Mouse (Mus musculus) thymus, adult 2 months (tissue): ENCODE results near the gene Khdc4. TPM values are rescaled to one million over a fixed set of nuclear protein-coding genes. Genes with fewer than 3 reads are reported as not detected.

ENCODE experiments used
- DNase-seq: peaks from one replicate; pipeline ENCODE4 v3.0.0; 2021
- H3K27ac ChIP-seq: fragments of 200-500 bp; 2 replicates; pipeline ENCODE4 v1.5.1; 2012; ENCODE audit warnings: low read length, control low read depth; ENCODE audit not compliant: control insufficient read depth, insufficient read depth
- H3K27me3 ChIP-seq: fragments of 200-500 bp; 2 replicates; pipeline ENCODE4 v1.6.1; 2012; ENCODE audit warnings: mild to moderate bottlenecking, low read length, moderate library complexity, mixed read lengths; ENCODE audit not compliant: control insufficient read depth, insufficient read depth
- H3K36me3 ChIP-seq: fragments of 200-500 bp; 2 replicates; pipeline ENCODE4 v1.6.1; 2012; ENCODE audit warnings: mild to moderate bottlenecking, low read length, moderate library complexity; ENCODE audit not compliant: control insufficient read depth, insufficient read depth
- H3K4me1 ChIP-seq: fragments of 200-500 bp; replicated peaks from 2 replicates; pipeline ENCODE4 v1.6.1; 2012; ENCODE audit warnings: low read length; ENCODE audit not compliant: control insufficient read depth, insufficient read depth
- H3K4me3 ChIP-seq: fragments of 200-500 bp; 2 replicates; pipeline ENCODE4 v1.5.1; 2012; ENCODE audit warnings: mild to moderate bottlenecking, low read length, control low read depth, moderate library complexity; ENCODE audit not compliant: control insufficient read depth, insufficient read depth
- CTCF ChIP-seq: fragments of 200-500 bp; IDR thresholded peaks from 2 replicates; pipeline ENCODE4 v1.5.1; 2012; ENCODE audit warnings: mild to moderate bottlenecking, control low read depth, low read length, moderate library complexity, borderline replicate concordance; ENCODE audit not compliant: control insufficient read depth, poor library complexity, insufficient read depth; ENCODE audit errors: extremely low read depth
- POLR2A ChIP-seq: fragments of 200-500 bp; IDR thresholded peaks from 2 replicates; pipeline ENCODE4 v1.6.1; 2012; ENCODE audit warnings: mild to moderate bottlenecking, low read length, control low read depth, moderate library complexity; ENCODE audit not compliant: control insufficient read depth, poor library complexity, insufficient read depth; ENCODE audit errors: extremely low read depth
- WGBS: fragments of 180-500 bp; shearing (Covaris S2); methylation state at CpG from one replicate; pipeline ENCODE4 v1.1.7; 2018; 5-methylcytosine and 5-hydroxymethylcytosine counted together
- polyA plus RNA-seq: library from polyadenylated mRNA; depleted of rRNA; stranded (reverse); fragments of >200 nt; gene quantifications from 2 replicates; pipeline ENCODE4 v1.2.3, GENCODE M21; 2012

Gene Khdc4
- polyA plus RNA-seq, 1 experiment: 124 TPM

GRCm38 (mm10) chr3:88646426-88646995 is 39.1 kb upstream of the Khdc4 start:
- Histone ChIP-seq H3K36me3 (peaks cover 63% of the 10 kb centered on the region), H3K4me1 (no peaks in the 10 kb centered on the region), H3K27me3 (no peaks in the 10 kb centered on the region), H3K4me3 (no peak overlapping the region), H3K27ac (no peak overlapping the region)
- DNase-seq: no peak
- 96% methylated on average over 6 of the region's 6 CpGs for WGBS
- no peak for TF ChIP-seq CTCF
- no peak for TF ChIP-seq POLR2A

- TF ChIP-seq POLR2A (no peak), CTCF (no peak)
- Histone ChIP-seq H3K4me1 (no peaks in the 10 kb centered on the region), H3K27me3 (no peaks in the 10 kb centered on the region), H3K27ac (no peak overlapping the region), H3K36me3 (peaks cover 57% of the 10 kb centered on the region), H3K4me3 (no peak overlapping the region)
- no peak for DNase-seq
- WGBS: 94% methylated on average over 3 of the region's 3 CpGs
These were observed 38.5 kb upstream of the Khdc4 start for GRCm38 (mm10) chr3:88647076-88647475.

- Histone ChIP-seq H3K36me3 (peaks cover 49% of the 10 kb centered on the region), H3K4me1 (no peaks in the 10 kb centered on the region), H3K4me3 (no peak overlapping the region), H3K27me3 (no peaks in the 10 kb centered on the region), H3K27ac (no peak overlapping the region)
- DNase-seq: no peak
- 78% methylated on average over 14 of the region's 14 CpGs for WGBS
- TF ChIP-seq CTCF (no peak), POLR2A (no peak)
These were observed 37.7 kb upstream of the Khdc4 start for GRCm38 (mm10) chr3:88647779-88648413.

GRCm38 (mm10) chr3:88648452-88649168 is 37.0 kb upstream of the Khdc4 start:
- DNase-seq: no peak
- WGBS: 90% methylated on average over 12 of the region's 12 CpGs
- TF ChIP-seq POLR2A (no peak), CTCF (no peak)
- Histone ChIP-seq H3K27me3 (no peaks in the 10 kb centered on the region), H3K27ac (no peak overlapping the region), H3K4me3 (no peak overlapping the region), H3K36me3 (peaks cover 42% of the 10 kb centered on the region), H3K4me1 (no peaks in the 10 kb centered on the region)

- no peak for TF ChIP-seq CTCF
- no peak for TF ChIP-seq POLR2A
- H3K4me3 ChIP-seq: no peak overlapping the region
- no peak overlapping the region for H3K27ac ChIP-seq
- DNase-seq: no peak
- WGBS: 84% methylated on average over 10 of the region's 10 CpGs
- no peaks in the 10 kb centered on the region for H3K4me1 ChIP-seq
- H3K27me3 ChIP-seq: no peaks in the 10 kb centered on the region
- peaks cover 36% of the 10 kb centered on the region for H3K36me3 ChIP-seq
These were observed 36.4 kb upstream of the Khdc4 start for GRCm38 (mm10) chr3:88649186-88649585.

GRCm38 (mm10) chr3:88649967-88650366 is 35.6 kb upstream of the Khdc4 start:
- Histone ChIP-seq H3K4me1 (no peaks in the 10 kb centered on the region), H3K27me3 (no peaks in the 10 kb centered on the region), H3K4me3 (no peak overlapping the region), H3K27ac (no peak overlapping the region), H3K36me3 (peaks cover 29% of the 10 kb centered on the region)
- WGBS: 95% methylated on average over 13 of the region's 13 CpGs
- TF ChIP-seq POLR2A: no peak
- TF ChIP-seq CTCF: no peak
- DNase-seq: no peak
